Mouse (Mus musculus) gastrocnemius, postnatal 36 days (tissue): Measurements from ENCODE around the gene Pard6a. TPM values are rescaled to one million over a fixed set of nuclear protein-coding genes. Genes with fewer than 3 reads are reported as not detected.
A peak's percentile ranks its signal among the peaks of the same experiment; 100 is the strongest.

Source experiments
- DNase-seq, 2 experiments: peaks; one replicate each; pipeline ENCODE4 v3.0.0; 2022
- intact Hi-C: fragments of 180-260 bp; cut with DNase I; formaldehyde crosslinking; loops from one replicate; pipeline ENCODE4 v1.15.1; 2025
- long read RNA-seq, 2 experiments: library from polyadenylated mRNA; stranded (forward); transcript quantifications; one replicate each; pipeline ENCODE4 v2.0.0; 2021
- total RNA-seq, 2 experiments: library from RNA; stranded (reverse); gene quantifications; 2 replicates each; pipeline ENCODE4 v1.2.3; 2021

Pard6a gene
- total RNA-seq = 1 to 10 TPM; 4.7 to 6.7 TPM
- long read RNA-seq, experiment 1, transcript Pard6a-207 (1 exons, 310 nt) = major isoform, 6 of 21 reads
- long read RNA-seq, experiment 1, partial matches to known transcripts = 0 of 21 reads
- long read RNA-seq, experiment 1, other reads (novel, unspliced or antisense) = 8 of 21 reads
- long read RNA-seq, experiment 2, partial matches to known transcripts = 0 of 11 reads
- long read RNA-seq, experiment 2, other reads (novel, unspliced or antisense) = 3 of 11 reads

- intact Hi-C loops = no loop called here
- DNase-seq = peak; percentile 93 to 95
These were observed at the start of gene Pard6a, which contains the start of gene Acd for GRCm38 (mm10) chr8:105700966-105701824. TSS of gene Pard6a (plus strand) at chr8:105701148. TSS of gene Acd (minus strand) at chr8:105701102.

GRCm38 (mm10) chr8:105657641-105658040 is 43.3 kb upstream of the Pard6a start:
- intact Hi-C loops = no loop called here
- no peak for DNase-seq

- DNase-seq = no peak
- intact Hi-C loops = no loop called here
These were observed 39.8 kb upstream of the Pard6a start for GRCm38 (mm10) chr8:105661167-105661566.

GRCm38 (mm10) chr8:105677891-105678290 is 23.1 kb upstream of the Pard6a start:
- intact Hi-C loops = no loop called here
- no peak for DNase-seq

- DNase-seq = no peak
- intact Hi-C loops = loop anchor here (1.0 to 5.0 kb wide), 3 partner anchors 63 to 118 kb away; partner anchors contain the start of gene Atp6v0d1
These were observed 15.6 kb upstream of the Pard6a start for GRCm38 (mm10) chr8:105685325-105685724.

- DNase-seq = peak; percentile 58 to 62
- intact Hi-C loops = loop anchor here (1.0 to 5.0 kb wide), 3 partner anchors 64 to 119 kb away; partner anchors contain the start of gene Atp6v0d1
These were observed 15.1 kb upstream of the Pard6a start, which contains the start of gene Carmil2 for GRCm38 (mm10) chr8:105685796-105686308. TSS of gene Carmil2 (plus strand) at chr8:105686274.

- intact Hi-C loops = loop anchor here (5.0 kb wide), 1 partner anchor 119 kb away; the partner anchor contains the start of gene Atp6v0d1
- DNase-seq = no peak
These were observed 14.4 kb upstream of the Pard6a start for GRCm38 (mm10) chr8:105686551-105686950.

GRCm38 (mm10) chr8:105687512-105687911 is 13.4 kb upstream of the Pard6a start:
- intact Hi-C loops = loop anchor here (5.0 kb wide), 1 partner anchor 120 kb away; the partner anchor contains the start of gene Atp6v0d1
- DNase-seq = no peak

GRCm38 (mm10) chr8:105688242-105688752 is 12.7 kb upstream of the Pard6a start:
- DNase-seq = no peak
- intact Hi-C loops = loop anchor here (5.0 kb wide), 1 partner anchor 121 kb away; the partner anchor contains the start of gene Atp6v0d1

- DNase-seq = no peak
- intact Hi-C loops = loop anchor here (5.0 kb wide), 1 partner anchor 122 kb away; the partner anchor contains the start of gene Atp6v0d1
These were observed 11.5 kb upstream of the Pard6a start for GRCm38 (mm10) chr8:105689256-105689982.

- intact Hi-C loops = loop anchor here (5.0 kb wide), 1 partner anchor 123 kb away; the partner anchor contains the start of gene Atp6v0d1
- DNase-seq = no peak
These were observed 11.0 kb upstream of the Pard6a start for GRCm38 (mm10) chr8:105689983-105690360.

GRCm38 (mm10) chr8:105690978-105691377 is 10.0 kb upstream of the Pard6a start:
- intact Hi-C loops = no loop called here
- no peak for DNase-seq

GRCm38 (mm10) chr8:105692449-105693182 is 8.3 kb upstream of the Pard6a start:
- intact Hi-C loops = no loop called here
- DNase-seq = no peak

GRCm38 (mm10) chr8:105693648-105694047 is 7.3 kb upstream of the Pard6a start:
- intact Hi-C loops = no loop called here
- DNase-seq = peak; percentile 49 to 52

- intact Hi-C loops = no loop called here
- DNase-seq = no peak
These were observed 6.7 kb upstream of the Pard6a start for GRCm38 (mm10) chr8:105694051-105694799.

- DNase-seq = no peak
- intact Hi-C loops = no loop called here
These were observed 5.7 kb upstream of the Pard6a start for GRCm38 (mm10) chr8:105695080-105695780.

GRCm38 (mm10) chr8:105697196-105697780 is 3.7 kb upstream of the Pard6a start:
- intact Hi-C loops = no loop called here
- DNase-seq = no peak
